Mouse (Mus musculus) MEL (cell line): Measurements from ENCODE around the gene Vps51. TPM values are rescaled to one million over a fixed set of nuclear protein-coding genes. Genes with fewer than 3 reads are reported as not detected.

Source experiments
- DNase-seq: peaks from one replicate; pipeline ENCODE4 v3.0.0; 2011; ENCODE audit warnings: low read depth, low spot score
- H3K27ac ChIP-seq: 2 replicates; pipeline ENCODE4 v1.5.1; 2012; ENCODE audit warnings: low read depth, mild to moderate bottlenecking, control low read depth, low read length, moderate library complexity; ENCODE audit not compliant: control insufficient read depth
- H3K27me3 ChIP-seq, 2 experiments: fragments of 150-350 bp in 1 of 2; sonication (generic) in 1 of 2; 2 replicates each; pipeline ENCODE4 v1.6.1; 2012; ENCODE audit warnings: low read length in 2 of 2, mild to moderate bottlenecking in 2 of 2, improper control_type of control experiment in 1 of 2, moderate library complexity in 1 of 2; ENCODE audit not compliant: insufficient read depth in 2 of 2, control insufficient read depth in 1 of 2
- H3K36me3 ChIP-seq, 2 experiments: 2 replicates each; pipeline ENCODE4 v1.6.1; 2012 to 2014; ENCODE audit warnings: low read length in 2 of 2, improper control_type of control experiment in 1 of 2, inconsistent platforms in 1 of 2, mild to moderate bottlenecking in 1 of 2; ENCODE audit not compliant: insufficient read depth in 2 of 2, control insufficient read depth in 1 of 2
- H3K4me1 ChIP-seq, 2 experiments: fragments of 150-350 bp in 1 of 2; sonication (generic) in 1 of 2; 2 replicates each; pipeline ENCODE4 v1.6.1; 2012; ENCODE audit warnings: low read length in 2 of 2, improper control_type of control experiment in 1 of 2, mild to moderate bottlenecking in 1 of 2; ENCODE audit not compliant: insufficient read depth in 2 of 2, control insufficient read depth in 1 of 2
- H3K4me3 ChIP-seq, 2 experiments: fragments of 150-350 bp in 1 of 2; sonication (generic) in 1 of 2; 2 replicates each; pipeline ENCODE4 v1.5.1; 2012; ENCODE audit warnings: low read depth in 2 of 2, low read length in 2 of 2, mild to moderate bottlenecking in 2 of 2, moderate library complexity in 2 of 2, control low read depth in 1 of 2, improper control_type of control experiment in 1 of 2; ENCODE audit not compliant: control insufficient read depth in 1 of 2, insufficient read depth in 1 of 2
- H3K79me2 ChIP-seq: 2 replicates; pipeline ENCODE4 v1.6.1; 2012; ENCODE audit warnings: mild to moderate bottlenecking, low read length, moderate library complexity; ENCODE audit not compliant: control insufficient read depth, poor library complexity, insufficient read depth
- H3K9ac ChIP-seq: 2 replicates; pipeline ENCODE4 v1.6.1; 2012; ENCODE audit warnings: low read depth, mild to moderate bottlenecking, control low read depth, low read length, moderate library complexity; ENCODE audit not compliant: control insufficient read depth, poor library complexity, severe bottlenecking
- H3K9me3 ChIP-seq: fragments of 150-350 bp; sonication (generic); replicated peaks from 2 replicates; pipeline ENCODE4 v1.6.1; 2012; ENCODE audit warnings: mild to moderate bottlenecking, low read length, improper control_type of control experiment, moderate library complexity; ENCODE audit not compliant: insufficient read depth
- CHD1 ChIP-seq: IDR thresholded peaks from 2 replicates; pipeline ENCODE4 v1.6.1; 2012; ENCODE audit warnings: low read depth, mild to moderate bottlenecking, inconsistent platforms, low read length, improper control_type of control experiment
- ELF1 ChIP-seq: IDR thresholded peaks from 2 replicates; pipeline ENCODE4 v1.6.1; 2014; ENCODE audit warnings: low read depth, mild to moderate bottlenecking, inconsistent platforms, low read length, improper control_type of control experiment, moderate library complexity
- EP300 ChIP-seq, 2 experiments: IDR thresholded peaks; 2 replicates each; pipeline ENCODE4 v1.6.1; 2011; ENCODE audit warnings: improper control_type of control experiment in 2 of 2, low read length in 2 of 2, low read depth in 1 of 2, mild to moderate bottlenecking in 1 of 2
- GATA1 ChIP-seq: IDR thresholded peaks from 2 replicates; pipeline ENCODE4 v1.6.1; 2011; ENCODE audit warnings: low read depth, low read length, improper control_type of control experiment
- MYB ChIP-seq: IDR thresholded peaks from 2 replicates; pipeline ENCODE4 v1.6.1; 2011; ENCODE audit warnings: mild to moderate bottlenecking, low read depth, low read length, improper control_type of control experiment
- POLR2A ChIP-seq, 2 experiments: IDR thresholded peaks; 2 replicates each; pipeline ENCODE4 v1.6.1; 2011 to 2012; ENCODE audit warnings: low read length in 2 of 2, mild to moderate bottlenecking in 2 of 2, control low read depth in 1 of 2, improper control_type of control experiment in 1 of 2, low read depth in 1 of 2, moderate library complexity in 1 of 2; ENCODE audit not compliant: control insufficient read depth in 1 of 2, insufficient read depth in 1 of 2, poor library complexity in 1 of 2
- RAD21 ChIP-seq: IDR thresholded peaks from 2 replicates; pipeline ENCODE4 v1.6.1; 2011; ENCODE audit warnings: mild to moderate bottlenecking, low read depth, low read length, improper control_type of control experiment
- RCOR1 ChIP-seq: IDR thresholded peaks from 2 replicates; pipeline ENCODE4 v1.6.1; 2012; ENCODE audit warnings: low read depth, mild to moderate bottlenecking, inconsistent platforms, low read length, improper control_type of control experiment
- TBP ChIP-seq: IDR thresholded peaks from 2 replicates; pipeline ENCODE4 v1.8.0; 2011; ENCODE audit warnings: low read depth, low read length, improper control_type of control experiment
- USF2 ChIP-seq, 2 experiments: IDR thresholded peaks; 2 replicates each; pipeline ENCODE4 v1.6.1; 2011 to 2012; ENCODE audit warnings: improper control_type of control experiment in 2 of 2, low read length in 2 of 2, borderline replicate concordance in 1 of 2, inconsistent platforms in 1 of 2, low read depth in 1 of 2, mild to moderate bottlenecking in 1 of 2; ENCODE audit not compliant: insufficient read depth in 1 of 2
- ZC3H11A ChIP-seq: IDR thresholded peaks from 2 replicates; pipeline ENCODE4 v1.6.1; 2012; ENCODE audit warnings: low read depth, mild to moderate bottlenecking, inconsistent platforms, low read length, improper control_type of control experiment
- ZNF384 ChIP-seq: IDR thresholded peaks from 2 replicates; pipeline ENCODE4 v1.6.1; 2012; ENCODE audit warnings: low read depth, mild to moderate bottlenecking, inconsistent platforms, low read length, improper control_type of control experiment
- polyA plus RNA-seq, 2 experiments: library from polyadenylated mRNA; stranded (reverse) in 1 of 2; unstranded in 1 of 2; fragments of >175 nt in 1 of 2; fragments of >200 nt in 1 of 2; gene quantifications; 2 replicates each; pipeline versions ENCODE4 v1.2.1 to v1.2.4; 2012; ENCODE audit warnings: low replicate concordance in 2 of 2, low read depth in 1 of 2; ENCODE audit not compliant: insufficient read length in 2 of 2, insufficient read depth in 1 of 2, missing spikeins in 1 of 2
- total RNA-seq: library from RNA; depleted of rRNA; stranded (reverse); fragments of 300-350 nt; gene quantifications from 2 replicates; pipeline ENCODE4 v1.2.3, GENCODE M21; 2012

Vps51 gene
- total and polyA plus RNA-seq, 3 experiments: 29.4 to 60.5 TPM; not detected in 1

DNA sequence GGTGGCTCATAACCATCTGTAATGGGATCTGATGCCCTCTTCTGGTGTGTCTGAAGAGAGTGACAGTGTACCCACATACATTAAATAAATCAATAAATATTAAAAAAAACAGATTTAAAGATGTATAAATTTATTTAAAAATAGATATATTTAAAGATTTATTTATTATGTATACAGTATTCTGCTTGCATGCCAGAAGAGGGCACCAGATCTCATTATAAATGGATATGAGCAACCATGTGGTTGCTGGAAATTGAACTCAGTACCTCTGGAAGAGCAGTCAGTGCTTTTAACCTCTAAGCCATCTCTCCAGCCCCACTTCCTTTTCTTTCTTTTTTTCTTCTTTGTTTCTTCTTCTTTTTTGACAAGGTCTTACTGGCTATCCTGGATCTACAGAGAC is 37.0 kb downstream of the Vps51 start (continued):
- TF ChIP-seq TBP: peak; percentile 85

DNA sequence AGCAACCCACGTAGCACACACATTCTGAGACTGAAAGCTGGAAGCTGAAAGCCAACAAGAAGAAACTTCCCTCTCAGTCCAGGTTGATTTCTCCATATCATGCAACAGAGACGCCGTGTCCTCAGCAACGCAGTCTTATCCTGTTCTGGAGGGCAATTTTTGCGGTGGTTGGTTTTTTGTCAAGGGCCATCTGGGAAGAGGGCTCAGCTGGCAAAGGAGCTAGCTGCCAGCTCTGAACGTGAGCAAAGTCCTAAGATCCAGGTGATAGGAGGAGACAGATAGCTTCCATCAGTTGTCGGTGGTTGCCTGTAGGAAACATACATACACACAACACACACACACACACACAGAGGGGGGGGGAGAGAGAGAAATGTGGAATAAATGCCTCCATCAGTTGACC is 38.7 kb downstream of the Vps51 start:
- H3K79me2 ChIP-seq: no peaks in the 10 kb centered on the region
- H3K27ac ChIP-seq: no peak overlapping the region
- no peak overlapping the region for H3K9ac ChIP-seq
- TF ChIP-seq USF2 (IDR thresholded peaks at IDR 0.05; ENCODE audit: borderline replicate concordance in 1 of 2, insufficient read depth in 1 of 2, low read depth in 1 of 2, low read length in 2 of 2) (no peak), ZC3H11A (no peak), ELF1 (no peak), RAD21 (no peak), CHD1 (no peak), MYB (no peak)
- no peaks in the 10 kb centered on the region for H3K9me3 ChIP-seq
- H3K4me3 ChIP-seq: no peak overlapping the region
- no peak for DNase-seq
- peaks cover 0 to 3% of the 10 kb centered on the region in 2 experiments; a peak in 2 of 4 replicates for H3K4me1 ChIP-seq
- H3K36me3 ChIP-seq: peaks cover 0 to 3% of the 10 kb centered on the region in 2 experiments; a peak in 2 of 4 replicates
- no peaks in the 10 kb centered on the region; a peak in 1 of 4 replicates for H3K27me3 ChIP-seq

DNA sequence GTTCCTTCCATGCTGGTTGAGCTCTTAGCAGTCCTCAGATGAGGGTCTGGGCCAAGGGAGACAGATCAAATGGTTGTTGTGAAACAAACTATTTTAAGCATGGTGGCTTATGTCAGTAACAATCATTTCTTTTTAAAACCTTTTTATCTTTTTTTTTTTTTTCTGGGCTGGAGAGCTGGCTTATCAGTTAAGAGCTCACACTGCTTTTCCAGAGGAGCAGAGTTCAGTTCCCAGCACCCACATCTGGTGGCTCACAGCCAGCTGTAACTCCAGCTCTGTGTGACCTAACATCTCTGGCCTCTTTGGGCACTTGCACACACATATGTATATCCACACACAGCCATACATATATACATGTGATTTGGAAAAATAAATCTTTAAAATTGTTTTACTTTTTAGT is 39.3 kb downstream of the Vps51 start:
- Histone ChIP-seq H3K79me2 (no peaks in the 10 kb centered on the region), H3K4me1 (peaks cover 0 to 3% of the 10 kb centered on the region in 2 experiments; a peak in 2 of 4 replicates)
- TF ChIP-seq RCOR1: peak; percentile 49; the same call in 1 of the 2 replicates
- TF ChIP-seq ZNF384: peak; percentile 76
- no peak for TF ChIP-seq POLR2A (IDR thresholded peaks at IDR 0.05; ENCODE audit: control insufficient read depth in 1 of 2, insufficient read depth in 1 of 2, low read depth in 1 of 2, low read length in 2 of 2, poor library complexity in 1 of 2)
- peak in 1 of 2 experiments; percentile 10; a peak in 1 of 4 replicates for TF ChIP-seq EP300 (IDR thresholded peaks at IDR 0.05; ENCODE audit: low read depth in 1 of 2, low read length in 2 of 2)
- TF ChIP-seq GATA1: peak; percentile 42
- TF ChIP-seq, all 39 proteins: peak for 4
- Histone ChIP-seq H3K27ac (no peak overlapping the region), H3K36me3 (peaks cover 0 to 3% of the 10 kb centered on the region in 2 experiments; a peak in 2 of 4 replicates), H3K9me3 (no peaks in the 10 kb centered on the region), H3K9ac (no peak overlapping the region), H3K4me3 (no peak overlapping the region), H3K27me3 (no peaks in the 10 kb centered on the region; a peak in 1 of 4 replicates)
- DNase-seq: peak; percentile 38
